Mouse (Mus musculus) layer of hippocampus, postnatal 36 days (tissue): ENCODE measurements around the gene Atm. TPM values are rescaled to one million over a fixed set of nuclear protein-coding genes. Genes with fewer than 3 reads are reported as not detected.

Experiments used
- DNase-seq, 2 experiments: peaks; one replicate each; pipeline ENCODE4 v3.0.0; 2022
- microRNA-seq, 2 experiments: library from miRNA; unstranded; fragments of <30 nt; microRNA quantifications; one replicate each; pipeline ENCODE4 v1.2.0; 2021
- total RNA-seq, 2 experiments: library from RNA; stranded (reverse); gene quantifications; 2 replicates each; pipeline ENCODE4 v1.2.3; 2021

Gene Atm
- total RNA-seq, 2 experiments from 2014 or later: 19.7 to 21.7 TPM

- no peak for DNase-seq
Observed at GRCm38 (mm10) chr9:53408953-53409361, 127.6 kb downstream of the Atm start.

GRCm38 (mm10) chr9:53408548-53408947 lies 128.0 kb downstream of the Atm start:
- DNase-seq: no peak

- DNase-seq: peak; percentile 59
Observed at GRCm38 (mm10) chr9:53404753-53405722, 131.5 kb downstream of the Atm start.

GRCm38 (mm10) chr9:53404050-53404752 lies 132.3 kb downstream of the Atm start:
- DNase-seq: no peak

GRCm38 (mm10) chr9:53402991-53403390 lies 133.5 kb downstream of the Atm start:
- no peak for DNase-seq

GRCm38 (mm10) chr9:53402291-53402711 lies 134.2 kb downstream of the Atm start, which contains the start of gene 4930550C14Rik:
4930550C14Rik (plus strand) TSS chr9:53402325.
- DNase-seq: peak in 1 of 2 experiments; percentile 11

- no peak for DNase-seq
Observed at GRCm38 (mm10) chr9:53401146-53401545, 135.4 kb downstream of the Atm start.

- DNase-seq: no peak
Observed at GRCm38 (mm10) chr9:53400696-53401095, 135.8 kb downstream of the Atm start.

GRCm38 (mm10) chr9:53399537-53399936 lies 137.0 kb downstream of the Atm start:
- peak in 1 of 2 experiments; percentile 12 for DNase-seq

GRCm38 (mm10) chr9:53398388-53398700 lies 138.2 kb downstream of the Atm start:
- no peak for DNase-seq

- DNase-seq: no peak
Observed at GRCm38 (mm10) chr9:53397685-53398387, 138.7 kb downstream of the Atm start.

GRCm38 (mm10) chr9:53390136-53390535 lies 146.4 kb downstream of the Atm start:
- DNase-seq: no peak

Small RNA genes within 50 kb of the gene (microRNA-seq; reads per million reads assigned to microRNA genes)
- gene Mir130c: 0 reads per million in 2 experiments

Other genes with a start within 250 kb of the Atm start
- 1 to 10 TPM; 3.8 to 4.0 TPM for gene Exph5, start 235.1 kb downstream of the Atm start, total RNA-seq
- 1 to 10 TPM; 4.6 to 4.8 TPM for gene Kdelc2, start 152.7 kb downstream of the Atm start, total RNA-seq
- under 1 TPM in 1 of 2 experiments, not detected in 1; 0.38 TPM for gene 4930550C14Rik, start 134.4 kb downstream of the Atm start, total RNA-seq
- 10 to 100 TPM; 16.8 to 19.9 TPM for gene Npat, start 307 bp upstream of the Atm start, total RNA-seq
- 10 to 100 TPM; 60.2 to 61.8 TPM for gene Acat1, start 73.6 kb upstream of the Atm start, total RNA-seq
- 10 to 100 TPM; 67.1 to 67.2 TPM for gene Cul5, start 133.3 kb upstream of the Atm start, total RNA-seq
- gene Rab39, start 169.5 kb upstream of the Atm start, total RNA-seq: 1 to 10 TPM; 2.5 to 2.7 TPM
- gene Slc35f2, start 234.8 kb upstream of the Atm start, total RNA-seq: 1 to 10 TPM; 3.6 to 4.4 TPM